In genomic region chr11:95340664-95341063, GRCm38 (mm10) we compare ENCODE assay signal across 16 mouse cellular contexts. TPM values are rescaled to one million over a fixed set of nuclear protein-coding genes. Genes with fewer than 3 reads are reported as not detected.
DNase-seq lines count a peak whose midpoint lies in the region; ATAC-seq and TF ChIP-seq lines count a peak whose summit lies in the region.
"Had no signal": no experiment of that assay in that cellular context is flagged by ENCODE, and none has a peak within 500 bp of the region (broad histone marks: within the 10 kb centered on the region; RNA-seq: fewer than 3 reads in every experiment).

No protein-coding gene starts in this region.

- no peak overlapping the region for H3K27ac ChIP-seq in heart, embryonic 11.5 days (ENCODE audit: low read depth, low read length)
- peak overlapping the region; percentile 99 for H3K27ac ChIP-seq in liver, embryonic 12.5 days
- H3K27ac ChIP-seq in lung, postnatal 0 days (ENCODE audit: low read length) = no peak overlapping the region
- H3K27ac ChIP-seq in stomach, postnatal 0 days (replicated peaks) = no peak overlapping the region
- H3K27ac ChIP-seq: forebrain, embryonic 12.5 days; left cerebral cortex, adult 2 months; midbrain, embryonic 10.5 days had no signal

- H3K9me3 ChIP-seq in heart, embryonic 11.5 days (replicated peaks; ENCODE audit: control insufficient read depth, low read length) = no peaks in the 10 kb centered on the region
- H3K9me3 ChIP-seq in liver, embryonic 12.5 days (replicated peaks) = no peaks in the 10 kb centered on the region
- H3K9me3 ChIP-seq in lung, postnatal 0 days (ENCODE audit: low read length) = no peaks in the 10 kb centered on the region
- no peaks in the 10 kb centered on the region for H3K9me3 ChIP-seq in stomach, postnatal 0 days (ENCODE audit: control insufficient read depth, low read length)
- H3K9me3 ChIP-seq: embryonic facial prominence, embryonic 13.5 days; forebrain, embryonic 12.5 days; midbrain, embryonic 10.5 days had no signal

- no peak for DNase-seq in heart, adult 18-20 months
- peak; percentile 81 for DNase-seq in A20 (ENCODE audit: low read depth, low spot score)
- DNase-seq in brain, embryonic 14.5 days (ENCODE audit: low read depth) = peak; percentile 34
- DNase-seq in adrenal gland, adult 8-10 months = no peak
- DNase-seq in lung, postnatal 0 days (ENCODE audit: low spot score) = no peak
- DNase-seq in stomach, postnatal 0 days (ENCODE audit: low spot score) = no peak
- DNase-seq: heart, adult 11 months; heart, postnatal 4 days; lung, postnatal 36 days had no signal

- no peak for TF ChIP-seq EP300 in lung, postnatal 0 days (IDR thresholded peaks at IDR 0.05)
- no peak for TF ChIP-seq EP300 in stomach, postnatal 0 days (optimal IDR thresholded peaks at IDR 0.05)

- peak overlapping the region; percentile 73 for H3K4me3 ChIP-seq in heart, embryonic 11.5 days (ENCODE audit: low read depth, low read length)
- H3K4me3 ChIP-seq in liver, embryonic 12.5 days = peak overlapping the region; percentile 98
- no peak overlapping the region for H3K4me3 ChIP-seq in lung, postnatal 0 days (ENCODE audit: low read depth, low read length)
- H3K4me3 ChIP-seq in stomach, postnatal 0 days (ENCODE audit: low read depth, low read length) = no peak overlapping the region
- H3K4me3 ChIP-seq: embryonic facial prominence, embryonic 13.5 days; forebrain, embryonic 12.5 days; left cerebral cortex, adult 2 months; midbrain, embryonic 10.5 days had no signal

- no peaks in the 10 kb centered on the region for H3K27me3 ChIP-seq in heart, embryonic 11.5 days (ENCODE audit: control insufficient read depth, insufficient read depth, low read length)
- no peaks in the 10 kb centered on the region for H3K27me3 ChIP-seq in liver, embryonic 12.5 days (replicated peaks)
- H3K27me3 ChIP-seq in lung, postnatal 0 days (replicated peaks; ENCODE audit: insufficient read depth, low read length) = no peaks in the 10 kb centered on the region
- H3K27me3 ChIP-seq in stomach, postnatal 0 days (ENCODE audit: control insufficient read depth, insufficient read depth, low read length) = no peaks in the 10 kb centered on the region
- H3K27me3 ChIP-seq: embryonic facial prominence, embryonic 13.5 days had no signal

- peak overlapping the region; percentile 58 for H3K4me2 ChIP-seq in heart, embryonic 11.5 days
- H3K4me2 ChIP-seq in liver, embryonic 12.5 days = peak overlapping the region; percentile 75
- H3K4me2 ChIP-seq in lung, postnatal 0 days (replicated peaks; ENCODE audit: low read depth, low read length) = no peak overlapping the region
- H3K4me2 ChIP-seq in stomach, postnatal 0 days (replicated peaks; ENCODE audit: low read depth) = no peak overlapping the region
- H3K4me2 ChIP-seq: forebrain, embryonic 12.5 days had no signal

- no peak for ATAC-seq in heart, embryonic 11.5 days (replicated peaks; ENCODE audit: insufficient number of reproducible peaks, low FRiP score, low TSS enrichment)
- ATAC-seq in liver, embryonic 12.5 days = no peak
- no peak for ATAC-seq in lung, postnatal 0 days
- no peak for ATAC-seq in stomach, postnatal 0 days (ENCODE audit: low FRiP score, low TSS enrichment)
- ATAC-seq: activated CD4-positive, CD25-positive, alpha-beta regulatory T cell, adult 4 months had no signal

- TF ChIP-seq CTCF in brain, embryonic 14.5 days (IDR thresholded peaks at IDR 0.05; ENCODE audit: borderline replicate concordance, extremely low read depth, insufficient read depth, insufficient read length) = no peak
- no peak for TF ChIP-seq CTCF in lung, postnatal 0 days (IDR thresholded peaks at IDR 0.05)
- TF ChIP-seq CTCF in stomach, postnatal 0 days (IDR thresholded peaks at IDR 0.05; ENCODE audit: low read depth) = no peak

- WGBS in heart, embryonic 11.5 days (ENCODE audit: insufficient replicate concordance) = 58% methylated on average over 5 of the region's 5 CpGs
- WGBS in liver, embryonic 12.5 days (ENCODE audit: insufficient replicate concordance) = 37% methylated on average over 5 of the region's 5 CpGs
- 51% methylated on average over 5 of the region's 5 CpGs for WGBS in lung, postnatal 0 days
- 43% methylated on average over 5 of the region's 5 CpGs for WGBS in stomach, postnatal 0 days

- TF ChIP-seq POLR2A in brain, embryonic 14.5 days (IDR thresholded peaks at IDR 0.05; ENCODE audit: borderline replicate concordance, extremely low read depth, insufficient read depth, insufficient read length, poor library complexity, severe bottlenecking) = no peak

- peaks cover 22% of the 10 kb centered on the region for H3K4me1 ChIP-seq in heart, embryonic 11.5 days (ENCODE audit: control insufficient read depth, insufficient read depth, low read length)
- H3K4me1 ChIP-seq in liver, embryonic 12.5 days = peaks cover 79% of the 10 kb centered on the region
- H3K4me1 ChIP-seq in lung, postnatal 0 days (ENCODE audit: insufficient read depth, low read depth, low read length) = peaks cover 17% of the 10 kb centered on the region
- H3K4me1 ChIP-seq in stomach, postnatal 0 days (replicated peaks; ENCODE audit: control insufficient read depth, insufficient read depth) = peaks cover 8% of the 10 kb centered on the region

- H3K9ac ChIP-seq in heart, embryonic 11.5 days (ENCODE audit: low read depth, low read length) = peak overlapping the region; percentile 72
- H3K9ac ChIP-seq in liver, embryonic 12.5 days = peak overlapping the region; percentile 99
- no peak overlapping the region for H3K9ac ChIP-seq in lung, postnatal 0 days (replicated peaks; ENCODE audit: low read depth)
- no peak overlapping the region for H3K9ac ChIP-seq in stomach, postnatal 0 days (ENCODE audit: low read length)
- H3K9ac ChIP-seq: embryonic facial prominence, embryonic 13.5 days; forebrain, embryonic 12.5 days had no signal

- H3K36me3 ChIP-seq in heart, embryonic 11.5 days (ENCODE audit: control insufficient read depth, insufficient read depth, low read length) = no peaks in the 10 kb centered on the region
- H3K36me3 ChIP-seq in liver, embryonic 12.5 days = peaks cover 58% of the 10 kb centered on the region
- H3K36me3 ChIP-seq in lung, postnatal 0 days (ENCODE audit: insufficient read depth, low read length) = no peaks in the 10 kb centered on the region
- H3K36me3 ChIP-seq in stomach, postnatal 0 days (ENCODE audit: control insufficient read depth, insufficient read depth, low read length) = no peaks in the 10 kb centered on the region
- H3K36me3 ChIP-seq: embryonic facial prominence, embryonic 13.5 days; forebrain, embryonic 12.5 days; midbrain, embryonic 10.5 days had no signal

RNA-seq across cellular contexts. Expression of gene Fam117a, which starts 3.8 kb away (rescaled TPM):
- polyA plus RNA-seq in heart, embryonic 11.5 days (2014; fragmentation: Nextera tagmentation; extraction: Ambion mirVana) = 14.3 and 19.4 TPM in 2 replicates
- total RNA-seq in heart, adult 18-20 months (2021) = 1 to 10 TPM; 6.6 to 7.0 TPM
- polyA plus RNA-seq in brain, embryonic 14.5 days (2012; rRNA removed) = 9.9 and 14.4 TPM in 2 replicates
- 59.0 and 62.7 TPM in 2 replicates for polyA plus RNA-seq in liver, embryonic 12.5 days (2016; fragmentation: Nextera tagmentation; extraction: Ambion mirVana)
- 10 to 100 TPM; 14.7 to 21.4 (median 18.0) TPM for total RNA-seq in adrenal gland, adult 8-10 months (2022)
- 20.4 and 21.6 TPM in 2 replicates for polyA plus RNA-seq in lung, postnatal 0 days (2015; fragmentation: Nextera tagmentation; extraction: Ambion mirVana)
- 5.7 and 6.7 TPM in 2 replicates for polyA plus RNA-seq in stomach, postnatal 0 days (2015; fragmentation: Nextera tagmentation; extraction: Ambion mirVana)

RNA-seq across cellular contexts. Expression of gene Kat7, which starts 30.6 kb away (rescaled TPM):
- 43.2 and 55.1 TPM in 2 replicates for polyA plus RNA-seq in heart, embryonic 11.5 days (2014; fragmentation: Nextera tagmentation; extraction: Ambion mirVana)
- total RNA-seq in heart, adult 18-20 months (2021) = 10 to 100 TPM; 25.7 to 30.8 TPM
- polyA plus RNA-seq in brain, embryonic 14.5 days (2012; rRNA removed) = 48.5 and 50.9 TPM in 2 replicates
- 48.1 and 49.5 TPM in 2 replicates for polyA plus RNA-seq in liver, embryonic 12.5 days (2016; fragmentation: Nextera tagmentation; extraction: Ambion mirVana)
- 10 to 100 TPM; 50.4 to 86.8 (median 73.7) TPM for total RNA-seq in adrenal gland, adult 8-10 months (2022)
- 30.7 and 33.5 TPM in 2 replicates for polyA plus RNA-seq in lung, postnatal 0 days (2015; fragmentation: Nextera tagmentation; extraction: Ambion mirVana)
- polyA plus RNA-seq in stomach, postnatal 0 days (2015; fragmentation: Nextera tagmentation; extraction: Ambion mirVana) = 25.0 and 27.2 TPM in 2 replicates

RNA-seq across cellular contexts. Expression of gene Slc35b1, which starts 43.8 kb away (rescaled TPM):
- 92.4 and 95.9 TPM in 2 replicates for polyA plus RNA-seq in heart, embryonic 11.5 days (2014; fragmentation: Nextera tagmentation; extraction: Ambion mirVana)
- 10 to 100 TPM; 32.0 to 37.3 TPM for total RNA-seq in heart, adult 18-20 months (2021)
- polyA plus RNA-seq in brain, embryonic 14.5 days (2012; rRNA removed) = 116 and 157 TPM in 2 replicates
- polyA plus RNA-seq in liver, embryonic 12.5 days (2016; fragmentation: Nextera tagmentation; extraction: Ambion mirVana) = 58.2 and 61.3 TPM in 2 replicates
- total RNA-seq in adrenal gland, adult 8-10 months (2022) = 10 to 100 TPM; 62.7 to 88.9 (median 78.0) TPM
- polyA plus RNA-seq in lung, postnatal 0 days (2015; fragmentation: Nextera tagmentation; extraction: Ambion mirVana) = 87.3 and 96.8 TPM in 2 replicates
- 106 and 110 TPM in 2 replicates for polyA plus RNA-seq in stomach, postnatal 0 days (2015; fragmentation: Nextera tagmentation; extraction: Ambion mirVana)

Comparison
In these comparisons a context has a peak if more than half of its experiments do, and no peak if none do; other contexts are left out.
1. H3K4me2 ChIP-seq: peak in heart, embryonic 11.5 days (single experiment) and liver, embryonic 12.5 days (single experiment); none in lung, postnatal 0 days (single experiment) and stomach, postnatal 0 days (single experiment).
2. H3K4me3 ChIP-seq: peak in heart, embryonic 11.5 days (single experiment) and liver, embryonic 12.5 days (single experiment); none in lung, postnatal 0 days (single experiment) and stomach, postnatal 0 days (single experiment).
3. H3K9ac ChIP-seq: peak in heart, embryonic 11.5 days (single experiment) and liver, embryonic 12.5 days (single experiment); none in lung, postnatal 0 days (single experiment) and stomach, postnatal 0 days (single experiment).
4. DNase-seq: peak in A20 (single experiment) and brain, embryonic 14.5 days (single experiment); none in heart, adult 18-20 months (0 of 2), adrenal gland, adult 8-10 months (single experiment), lung, postnatal 0 days (single experiment) and stomach, postnatal 0 days (single experiment).